Mouse (Mus musculus) 416B (cell line): ENCODE results near the gene Nfia.

Source experiments
- DNase-seq: peaks from one replicate; pipeline ENCODE4 v3.0.0; 2011; ENCODE audit warnings: low read depth

Nfia gene

DNA sequence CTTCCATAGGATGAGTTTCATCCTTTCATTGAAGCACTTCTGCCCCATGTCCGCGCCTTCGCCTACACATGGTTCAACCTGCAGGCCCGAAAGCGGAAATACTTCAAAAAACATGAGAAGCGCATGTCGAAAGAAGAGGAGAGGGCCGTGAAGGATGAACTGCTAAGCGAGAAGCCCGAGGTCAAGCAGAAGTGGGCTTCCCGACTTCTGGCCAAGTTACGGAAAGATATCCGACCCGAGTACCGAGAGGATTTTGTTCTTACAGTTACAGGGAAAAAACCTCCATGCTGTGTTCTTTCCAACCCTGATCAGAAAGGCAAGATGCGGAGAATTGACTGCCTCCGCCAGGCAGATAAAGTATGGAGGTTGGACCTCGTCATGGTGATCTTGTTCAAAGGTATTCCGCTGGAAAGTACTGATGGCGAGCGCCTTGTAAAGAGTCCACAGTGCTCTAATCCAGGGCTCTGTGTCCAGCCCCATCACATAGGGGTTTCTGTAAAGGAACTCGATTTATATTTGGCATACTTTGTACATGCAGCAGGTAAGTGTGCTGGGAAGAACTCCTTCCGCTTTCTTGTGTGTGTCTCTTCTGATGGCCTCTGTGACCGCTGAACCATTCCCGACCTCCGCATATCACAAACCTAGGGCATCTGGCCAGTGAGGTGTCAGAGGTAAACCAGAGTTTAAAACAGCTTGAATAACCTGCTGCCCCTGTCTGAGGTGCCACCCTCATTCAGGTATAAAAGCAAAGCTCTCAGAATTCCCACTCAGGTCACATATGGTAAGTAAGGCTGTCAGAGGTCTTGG lies 10.7 kb downstream of the Nfia start:
- no peak for DNase-seq

DNA sequence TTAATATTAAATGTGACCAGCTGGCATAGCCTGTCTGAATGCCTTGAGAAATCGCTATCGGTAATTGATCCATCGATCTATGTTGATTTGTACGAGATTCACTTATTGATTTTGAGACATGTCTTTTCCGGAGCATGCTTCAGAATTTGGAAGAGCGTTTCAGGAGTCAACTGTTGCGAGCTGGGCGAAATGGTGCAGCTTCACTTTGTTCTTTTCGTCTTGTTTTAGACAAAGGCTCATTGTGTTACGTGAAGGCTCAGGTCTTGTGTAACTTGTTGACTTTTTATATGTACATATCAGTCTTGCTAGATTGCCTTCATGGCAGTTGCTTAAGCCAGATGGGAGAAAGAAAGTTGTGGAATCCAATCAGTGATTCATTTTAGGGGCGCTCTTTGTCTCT lies 11.7 kb downstream of the Nfia start:
- no peak for DNase-seq

DNA sequence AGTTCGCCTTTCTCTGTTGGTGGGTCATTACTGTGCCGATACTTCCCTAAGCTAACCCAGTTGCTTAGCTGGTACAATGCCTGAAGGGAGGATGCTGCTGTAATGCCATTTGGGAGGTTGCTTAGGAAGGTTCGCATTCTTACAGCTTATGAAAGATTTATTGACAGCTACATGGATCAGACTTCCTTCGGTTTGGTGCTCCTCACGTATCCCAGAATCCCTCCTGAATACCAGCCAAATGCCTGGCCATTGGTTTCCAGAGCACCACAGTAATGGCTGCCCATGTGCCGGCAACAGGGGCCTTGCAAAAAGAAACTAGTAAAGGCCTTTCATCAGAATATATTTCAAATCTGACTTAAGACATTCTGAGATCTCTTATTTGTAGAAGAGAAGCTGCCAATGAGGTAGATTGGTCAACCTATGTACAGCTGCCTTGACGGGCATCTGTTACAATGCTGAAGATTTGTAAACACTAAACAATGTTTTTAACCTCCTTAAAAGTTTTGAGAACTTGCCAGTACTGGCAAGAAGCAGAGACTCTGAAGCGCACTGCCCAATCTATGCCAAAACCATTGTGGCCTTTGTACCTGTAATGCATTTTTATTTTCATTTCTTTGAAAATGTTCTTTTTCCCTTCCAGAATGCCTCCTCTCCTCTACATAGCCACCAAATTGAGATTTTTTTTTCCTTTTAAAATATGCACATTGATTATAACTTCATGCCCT lies 13.2 kb downstream of the Nfia start:
- DNase-seq, result no peak

DNA sequence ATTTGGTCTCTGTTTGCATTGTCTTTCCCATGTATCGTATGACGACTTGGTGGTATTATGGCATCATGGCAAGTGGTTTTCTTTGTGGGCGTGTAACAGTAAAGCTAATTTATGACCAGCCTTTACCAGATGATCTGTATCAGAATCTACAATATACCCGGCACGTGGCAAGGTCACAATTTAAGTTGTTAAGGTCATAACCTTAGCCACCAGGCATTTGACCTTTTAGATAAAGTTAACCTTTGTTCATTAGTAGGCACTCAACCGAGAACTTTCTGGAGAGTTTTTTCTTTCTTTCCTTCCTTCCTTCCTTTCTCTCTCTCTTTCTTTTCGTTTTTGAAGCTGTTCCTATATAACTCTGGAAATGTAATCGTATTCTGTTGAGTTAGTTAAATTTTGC lies 14.0 kb downstream of the Nfia start:
- no peak for DNase-seq

DNA sequence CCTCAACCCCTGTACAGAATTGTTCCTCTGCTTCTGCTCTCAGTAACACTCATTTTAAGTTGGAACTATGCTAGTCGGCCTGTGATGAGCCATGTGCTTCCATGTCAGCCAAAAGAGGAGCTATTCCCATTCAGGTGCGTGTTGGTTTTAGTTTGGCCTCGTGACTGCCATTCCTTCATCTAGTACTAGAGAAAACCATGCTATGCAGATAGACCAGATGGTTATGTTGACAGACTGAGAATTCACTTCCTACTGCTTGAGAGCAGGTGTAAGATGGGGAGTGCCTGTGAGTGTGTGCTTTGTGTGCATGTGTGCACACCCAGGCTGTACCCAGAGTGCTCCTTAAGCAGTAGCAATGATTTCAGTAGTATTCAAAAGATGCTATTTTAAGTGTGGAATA lies 15.0 kb downstream of the Nfia start:
- DNase-seq, result no peak

DNA sequence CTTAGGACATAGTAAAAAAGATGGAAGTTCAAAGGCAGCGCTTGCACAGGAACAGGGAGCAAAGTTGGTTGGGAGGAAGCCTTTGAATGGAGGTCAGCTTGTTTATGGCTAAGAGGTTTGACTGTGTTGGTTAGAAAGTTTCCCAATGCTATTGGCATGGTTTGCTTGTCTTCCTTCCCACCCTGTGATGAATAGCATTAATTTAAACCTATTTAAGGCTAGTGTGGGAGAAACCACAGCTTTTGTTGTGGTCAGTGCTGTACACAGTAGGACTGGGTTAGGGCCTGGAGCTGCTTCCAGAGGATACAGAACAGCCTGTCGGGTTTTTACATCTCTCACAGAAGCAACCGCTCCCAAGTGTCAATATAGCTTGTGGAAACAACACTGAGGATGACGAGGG lies 16.0 kb downstream of the Nfia start:
- DNase-seq, result peak; percentile 24

DNA sequence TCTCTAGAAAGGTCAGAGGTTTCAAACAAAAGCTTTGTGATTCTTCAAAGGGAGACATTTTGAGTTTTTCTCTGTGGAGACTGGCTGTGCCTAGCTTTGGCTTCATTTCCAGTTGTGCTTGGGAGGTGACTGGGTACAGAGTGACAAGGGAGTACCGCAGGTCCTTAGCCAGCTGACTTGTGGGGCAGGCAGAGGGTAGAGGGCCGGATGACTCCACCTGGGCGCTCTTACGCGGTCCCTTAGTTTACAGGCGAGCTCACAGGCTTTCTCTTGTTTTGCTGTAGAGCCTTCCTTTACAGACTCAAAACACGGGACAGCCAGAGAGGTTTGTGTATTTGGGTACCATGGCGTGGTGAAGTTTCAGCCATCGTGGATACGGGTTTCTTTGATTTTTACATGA lies 21.4 kb downstream of the Nfia start:
- DNase-seq, result no peak

DNA sequence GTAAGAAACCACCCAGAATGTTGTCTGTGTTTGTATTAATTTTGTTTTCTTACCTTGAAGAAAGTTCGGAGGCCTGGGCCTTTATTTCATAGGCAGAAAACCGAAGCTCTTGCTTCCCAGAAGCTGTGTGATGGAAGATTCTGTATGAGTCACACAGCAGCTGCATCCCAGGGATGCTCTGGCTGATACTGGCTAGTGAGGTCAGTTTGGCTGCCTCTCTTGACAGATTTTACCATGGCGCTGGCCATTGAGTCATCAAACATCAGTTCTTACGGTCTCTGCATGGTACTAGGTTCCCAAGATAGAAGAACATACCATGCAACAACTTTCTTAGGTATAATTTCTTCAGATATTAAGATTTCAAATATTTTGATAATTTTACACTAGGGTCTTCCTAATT lies 22.3 kb downstream of the Nfia start:
- DNase-seq, result peak; percentile 40

DNA sequence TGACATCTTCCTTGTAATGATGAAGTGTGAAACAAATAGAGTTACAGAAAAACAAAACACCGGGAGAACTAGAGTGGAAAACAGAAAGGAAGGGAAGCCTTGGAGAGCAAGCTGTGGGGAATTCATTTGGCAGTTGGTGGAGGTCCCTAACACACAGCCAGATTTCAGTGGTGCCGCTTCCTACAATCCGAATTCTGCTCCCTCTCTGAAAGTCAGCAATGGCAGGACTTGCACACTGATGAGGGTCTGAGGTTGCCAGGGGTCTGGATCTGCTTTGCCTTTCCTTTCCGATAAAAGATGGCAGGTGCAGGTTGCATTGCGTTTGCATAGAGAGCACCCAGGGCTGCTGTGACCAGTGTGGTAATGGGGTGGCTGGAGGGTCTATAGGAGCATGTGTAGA lies 23.4 kb downstream of the Nfia start:
- DNase-seq, result no peak

DNA sequence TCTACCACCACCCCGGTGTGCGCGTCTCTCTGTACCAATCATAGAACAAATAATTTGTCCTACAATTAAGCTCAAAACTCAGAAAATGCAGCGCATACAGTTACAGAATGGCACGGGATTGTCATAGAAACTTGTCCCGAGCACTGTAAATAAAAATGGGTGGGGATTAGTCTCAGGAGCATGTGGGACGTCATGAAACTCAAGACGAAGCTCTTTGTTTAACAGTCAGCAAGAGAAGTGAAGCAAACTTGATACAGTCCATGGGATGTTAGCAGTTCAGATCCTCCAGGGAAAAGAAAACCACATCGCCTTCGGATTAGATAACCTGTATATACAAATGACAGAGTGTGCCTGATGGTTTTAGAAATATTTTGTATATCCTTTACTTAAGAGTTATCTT lies 24.0 kb downstream of the Nfia start:
- DNase-seq, result no peak

DNA sequence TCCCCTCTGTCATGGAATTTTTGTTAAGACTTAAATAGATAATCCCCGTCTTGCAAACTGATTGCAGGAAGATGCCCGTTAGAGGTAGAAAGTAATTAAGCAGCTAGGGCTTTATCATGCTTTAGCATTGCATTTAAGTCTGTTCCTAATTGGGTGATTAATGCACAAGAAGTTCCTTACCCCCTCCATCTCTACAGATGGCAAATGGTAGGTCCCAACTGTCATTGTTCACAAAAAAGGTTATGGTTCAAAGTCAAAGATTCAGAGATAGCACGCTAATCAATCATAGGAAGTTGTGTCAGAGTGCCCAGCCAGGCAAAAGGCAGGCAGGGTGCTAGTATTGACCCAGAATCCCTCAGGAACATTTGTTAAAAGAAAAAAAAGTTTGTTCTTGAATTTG lies 31.3 kb downstream of the Nfia start:
- no peak for DNase-seq

DNA sequence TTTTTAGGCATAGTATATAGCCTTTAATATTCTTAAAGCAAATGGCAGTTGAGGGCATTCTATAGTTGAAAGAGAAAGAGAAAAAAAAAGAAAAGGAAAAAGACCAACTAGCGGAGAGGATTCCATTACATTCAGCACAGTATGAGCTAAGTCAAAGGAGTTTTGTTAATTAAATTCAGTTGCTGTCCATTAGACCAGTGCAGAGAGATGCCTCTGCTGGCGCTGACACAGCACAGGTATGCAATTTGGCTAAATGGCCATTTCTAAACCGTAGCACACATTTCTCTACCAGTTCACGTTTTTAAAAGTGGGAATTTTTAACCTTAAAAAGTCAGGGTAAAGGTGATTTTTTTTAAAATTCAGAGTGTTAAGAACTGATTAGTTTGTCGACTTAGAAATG lies 32.1 kb downstream of the Nfia start:
- DNase-seq, result no peak

DNA sequence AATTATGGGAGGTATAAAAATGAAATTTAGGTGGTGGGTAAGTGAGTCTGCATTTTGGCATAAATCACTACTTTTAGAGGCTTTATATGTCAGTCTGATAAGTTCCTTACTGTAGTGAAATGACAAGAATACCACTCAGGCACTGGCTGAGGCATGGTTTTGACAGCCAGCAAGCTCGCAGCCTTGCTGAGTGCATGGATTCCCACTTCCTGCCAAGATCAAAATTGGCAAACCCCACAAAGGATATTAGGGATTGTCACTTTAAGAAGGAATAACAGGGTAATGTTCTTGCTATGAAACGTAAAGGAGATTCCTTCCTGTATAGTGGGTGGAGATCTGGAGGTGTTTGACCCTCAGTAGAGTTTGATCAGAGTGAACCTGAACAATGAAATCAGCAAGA lies 32.7 kb downstream of the Nfia start:
- DNase-seq, result no peak

DNA sequence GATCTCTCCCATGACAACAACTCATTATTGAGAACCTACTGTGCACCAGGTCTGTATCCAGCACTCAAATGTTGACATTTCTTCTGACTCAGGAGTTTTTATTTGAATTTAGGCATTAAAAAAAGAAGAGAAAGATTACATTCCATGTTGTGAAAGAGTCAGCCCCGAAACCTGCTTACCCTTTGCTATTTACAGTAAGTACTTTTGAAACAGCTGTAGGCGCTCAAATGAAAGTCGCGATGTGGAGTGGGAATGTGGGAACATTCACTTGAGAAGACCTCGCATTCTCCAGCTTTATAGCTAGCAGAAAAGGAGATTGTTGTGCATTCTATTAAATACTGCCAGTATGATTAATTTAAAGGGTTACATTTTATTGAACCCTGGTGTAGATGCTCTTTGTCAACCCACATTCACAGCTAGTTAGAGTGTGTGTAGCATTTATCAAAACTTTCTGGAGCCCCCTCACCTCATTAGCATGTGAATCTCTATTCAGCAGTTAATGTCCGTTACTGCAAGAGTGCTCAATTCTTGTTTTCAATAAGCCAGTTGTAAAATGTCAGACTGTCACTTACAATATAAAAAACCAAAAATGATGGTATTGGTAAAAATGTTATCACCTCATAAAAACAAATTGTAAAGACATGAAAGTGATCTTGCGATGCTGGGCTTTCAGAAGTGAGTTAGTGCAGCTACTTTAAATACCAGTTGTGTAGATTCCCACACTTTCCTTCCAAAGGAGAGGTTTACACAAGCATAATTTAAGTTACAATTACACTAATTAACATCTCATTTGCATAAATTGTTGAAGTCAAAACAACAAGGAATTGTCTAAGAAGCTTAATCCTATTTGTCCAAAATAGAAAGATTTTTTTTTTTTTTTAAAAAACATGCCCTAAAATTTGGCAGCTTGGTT lies 33.6 kb downstream of the Nfia start:
- DNase-seq, result no peak

DNA sequence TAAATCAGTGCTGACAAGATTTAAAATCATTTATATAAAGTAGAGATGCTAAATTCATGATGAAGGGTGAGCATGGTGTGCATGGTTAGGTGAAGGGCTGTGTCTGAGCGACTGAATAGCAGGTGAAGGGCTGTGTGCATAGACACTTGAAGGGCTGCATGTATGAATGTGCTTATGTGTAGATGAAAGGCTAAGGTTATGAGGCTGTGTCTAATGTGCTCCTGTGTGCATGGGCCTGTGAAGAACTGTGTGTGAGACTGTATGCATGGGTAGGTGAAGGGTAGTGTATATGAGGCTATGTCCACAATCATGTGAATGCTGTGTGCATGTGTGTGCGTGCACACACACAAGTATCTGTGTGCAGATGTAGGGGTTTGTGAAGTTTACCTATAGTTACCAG lies 34.4 kb downstream of the Nfia start:
- no peak for DNase-seq

DNA sequence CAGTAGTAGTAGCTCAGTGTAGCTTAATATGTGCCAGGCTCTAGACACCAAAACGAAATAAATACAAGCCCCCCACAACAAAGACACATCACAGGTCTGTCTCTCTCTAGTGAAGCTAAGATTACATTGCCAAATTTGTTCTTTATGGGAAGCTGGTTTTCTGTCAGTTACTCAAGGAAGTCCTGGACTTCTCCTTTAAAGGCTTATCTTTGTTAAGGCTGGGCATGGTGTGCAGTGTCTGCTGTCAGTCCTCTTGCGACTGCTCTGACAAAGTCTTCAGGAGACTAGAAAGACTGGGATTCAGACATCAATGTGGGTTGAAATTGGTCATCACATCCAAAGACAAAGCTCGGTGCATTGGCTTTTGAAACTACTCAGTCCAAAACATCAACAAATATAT lies 36.4 kb downstream of the Nfia start:
- peak; percentile 17 for DNase-seq

DNA sequence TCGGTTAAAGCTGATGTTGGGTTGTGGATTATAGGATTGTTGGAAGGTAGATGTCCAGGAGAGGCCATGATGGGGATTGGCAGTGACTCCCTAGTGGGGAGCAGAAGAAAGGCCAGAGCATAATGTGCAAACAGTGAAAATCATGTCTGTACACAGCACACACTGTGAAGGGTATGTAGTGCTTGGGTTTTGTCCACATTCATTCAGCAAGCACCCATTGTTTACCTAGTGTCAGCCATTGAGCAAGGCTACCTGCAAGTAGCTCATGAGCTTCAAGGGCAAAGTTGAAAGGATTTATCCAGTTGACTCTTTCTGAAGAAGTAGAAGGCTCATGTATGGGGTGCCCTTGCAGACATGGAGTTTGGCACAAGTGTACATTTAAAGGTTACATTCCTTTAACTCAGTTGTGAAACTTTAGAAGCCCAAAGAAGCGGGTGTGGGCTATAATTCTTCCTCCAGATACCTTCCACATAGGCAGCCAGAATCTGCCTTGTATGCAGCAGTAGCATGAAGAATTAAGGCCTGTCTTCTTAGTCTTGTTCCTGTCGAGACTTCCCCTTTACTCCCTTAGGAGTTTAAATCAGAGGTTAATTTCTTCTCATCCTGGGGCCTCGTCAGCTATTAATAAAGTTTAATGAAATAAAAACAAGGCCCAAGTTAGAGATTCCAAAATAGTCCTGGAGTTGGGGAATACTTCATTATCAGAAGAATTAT lies 37.2 kb downstream of the Nfia start:
- no peak for DNase-seq

DNA sequence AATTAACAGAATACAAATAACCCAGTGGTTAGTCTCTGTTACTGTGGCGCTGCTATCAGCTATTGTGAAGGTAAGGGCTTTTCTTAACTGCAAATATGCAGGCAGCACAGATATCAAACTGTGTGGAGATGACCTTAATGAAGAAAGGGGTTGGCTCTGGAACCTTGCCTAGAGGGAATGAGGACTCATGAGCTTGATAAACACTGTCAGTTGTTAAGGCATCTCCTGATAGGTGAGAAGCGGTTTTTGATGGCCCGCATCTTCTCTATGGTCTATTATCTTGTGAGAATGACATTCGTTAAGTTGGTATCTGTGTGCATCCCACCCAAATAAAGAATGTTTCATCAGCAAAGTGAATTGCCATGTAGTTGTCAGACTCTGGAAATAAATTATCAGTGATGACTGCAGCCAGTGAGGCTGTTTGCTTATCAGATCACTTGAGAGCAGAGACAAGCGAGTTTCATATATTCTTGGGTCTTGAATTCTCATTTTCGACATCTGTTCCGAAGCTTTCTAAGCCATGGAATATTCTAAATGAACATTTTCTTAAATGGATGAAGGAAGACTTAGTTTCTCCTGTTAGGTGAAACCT lies 37.9 kb downstream of the Nfia start:
- DNase-seq, result no peak

DNA sequence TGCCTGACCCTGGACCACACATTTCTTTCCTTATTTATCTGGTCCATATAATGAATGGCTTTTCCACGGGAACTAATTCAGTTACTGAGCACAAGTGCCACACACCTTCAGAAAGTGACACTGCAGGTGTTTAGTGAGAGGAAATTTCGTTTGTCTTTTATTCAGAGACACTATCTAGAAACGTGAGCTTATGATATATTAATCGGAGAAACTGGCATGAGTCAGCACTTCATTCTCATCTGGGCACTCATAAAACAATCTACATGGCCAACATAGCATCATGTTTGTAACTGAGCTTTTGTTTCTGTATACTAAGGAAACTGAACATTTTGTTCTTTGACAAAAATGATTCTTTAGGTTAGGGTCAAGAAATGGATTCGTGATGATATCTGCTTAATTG lies 40.5 kb downstream of the Nfia start:
- no peak for DNase-seq

DNA sequence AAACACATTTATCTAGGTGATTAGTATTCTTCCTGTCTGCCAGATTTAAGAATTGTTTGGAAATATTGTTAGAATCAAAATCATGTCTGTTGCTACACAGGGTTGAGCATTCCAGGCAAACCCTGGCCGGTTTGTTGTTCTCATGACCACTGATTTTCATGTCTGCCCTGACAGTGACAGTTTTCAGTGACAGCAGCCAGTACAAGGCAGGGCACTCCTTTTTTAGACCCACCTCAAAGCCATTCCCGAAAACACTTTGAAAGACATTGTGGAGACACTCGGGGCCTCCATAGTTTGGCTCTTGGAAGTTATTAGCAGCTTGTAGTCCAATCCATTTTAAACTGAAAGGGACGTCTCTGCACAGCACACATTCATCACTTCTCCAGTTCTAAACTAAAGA lies 41.5 kb downstream of the Nfia start:
- DNase-seq, result no peak

DNA sequence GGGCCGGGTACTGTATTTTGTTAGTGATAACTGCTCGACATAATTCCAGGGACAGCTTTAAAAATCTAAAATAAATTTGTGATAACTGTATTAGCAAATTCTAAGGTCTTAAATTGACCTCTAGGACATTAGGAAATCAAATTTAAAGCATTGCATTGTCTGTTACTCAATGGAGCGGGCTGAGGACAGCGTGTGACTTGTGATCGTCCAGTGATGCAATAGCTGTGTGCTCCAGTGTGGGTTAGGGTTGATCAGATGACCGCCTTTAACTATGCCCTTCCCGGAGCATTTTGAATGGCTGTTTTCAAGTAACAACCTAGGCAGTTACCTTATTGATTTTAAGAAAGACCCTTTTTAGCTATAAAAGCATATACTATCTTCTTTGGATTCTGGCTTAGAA lies 42.0 kb downstream of the Nfia start:
- peak; percentile 66 for DNase-seq

DNA sequence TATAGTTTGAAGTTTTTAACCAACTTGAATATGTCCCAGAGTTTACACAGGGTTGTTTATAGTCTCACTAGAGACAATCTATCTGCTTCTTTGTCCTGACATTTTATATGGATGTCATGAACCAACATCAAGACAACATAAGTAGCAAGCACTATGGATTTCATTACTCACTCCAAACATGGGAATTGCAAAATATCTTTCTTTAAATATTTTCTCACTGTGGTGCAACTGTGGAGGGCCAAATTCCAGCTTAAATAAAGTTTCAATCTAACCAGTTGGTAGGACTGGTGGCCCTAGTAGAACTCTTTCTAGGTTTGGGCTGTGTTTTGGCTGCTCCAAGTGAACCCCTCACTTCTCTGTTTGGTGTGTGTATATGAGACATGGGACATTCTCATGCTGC lies 43.5 kb downstream of the Nfia start:
- DNase-seq, result no peak
